Mouse (Mus musculus) heart, postnatal 4 days (tissue): ENCODE results near the gene Rmdn2. TPM values are rescaled to one million over a fixed set of nuclear protein-coding genes. Genes with fewer than 3 reads are reported as not detected.

Experiments used
- DNase-seq: peaks from one replicate; pipeline ENCODE4 v3.0.0; 2021
- total RNA-seq, 2 experiments: library from RNA; stranded (reverse); gene quantifications; 2 replicates each; pipeline ENCODE4 v1.2.3; 2021

The Rmdn2 gene
- total RNA-seq, 2 experiments from 2014 or later, result 8.0 to 11.5 TPM

GRCm38 (mm10) chr17:79708168-79708567 is 96.5 kb downstream of the Rmdn2 start:
- DNase-seq, result no peak

GRCm38 (mm10) chr17:79709718-79710117 is 98.1 kb downstream of the Rmdn2 start:
- DNase-seq, result no peak

- no peak for DNase-seq
These were observed 98.7 kb downstream of the Rmdn2 start for GRCm38 (mm10) chr17:79710246-79710842.

GRCm38 (mm10) chr17:79711944-79712343 is 100.3 kb downstream of the Rmdn2 start:
- no peak for DNase-seq

- no peak for DNase-seq
These were observed 100.9 kb downstream of the Rmdn2 start for GRCm38 (mm10) chr17:79712536-79712935.

- peak; percentile 20 for DNase-seq
These were observed 101.6 kb downstream of the Rmdn2 start for GRCm38 (mm10) chr17:79713276-79713642.

GRCm38 (mm10) chr17:79713643-79714367 is 102.1 kb downstream of the Rmdn2 start:
- DNase-seq, result peak; percentile 54

GRCm38 (mm10) chr17:79714368-79714895 is 102.8 kb downstream of the Rmdn2 start:
- DNase-seq, result no peak

GRCm38 (mm10) chr17:79714931-79715637 is 103.4 kb downstream of the Rmdn2 start, which contains the start of gene Cyp1b1:
Cyp1b1 (minus strand) TSS chr17:79715061.
- peak; percentile 26 for DNase-seq

GRCm38 (mm10) chr17:79715649-79716143 is 104.0 kb downstream of the Rmdn2 start:
- peak; percentile 92 for DNase-seq

- DNase-seq, result no peak
These were observed 109.0 kb downstream of the Rmdn2 start for GRCm38 (mm10) chr17:79720681-79721080.

- DNase-seq, result no peak
These were observed 115.0 kb downstream of the Rmdn2 start for GRCm38 (mm10) chr17:79726613-79727012.

GRCm38 (mm10) chr17:79728053-79728584 is 116.5 kb downstream of the Rmdn2 start:
- DNase-seq, result no peak

- no peak for DNase-seq
These were observed 117.2 kb downstream of the Rmdn2 start for GRCm38 (mm10) chr17:79728585-79729503.

GRCm38 (mm10) chr17:79730988-79731387 is 119.3 kb downstream of the Rmdn2 start:
- no peak for DNase-seq

- DNase-seq, result no peak
These were observed 121.4 kb downstream of the Rmdn2 start for GRCm38 (mm10) chr17:79733039-79733438.

- no peak for DNase-seq
These were observed 125.9 kb downstream of the Rmdn2 start for GRCm38 (mm10) chr17:79737598-79737997.

- no peak for DNase-seq
These were observed 127.3 kb downstream of the Rmdn2 start for GRCm38 (mm10) chr17:79738847-79739498.

GRCm38 (mm10) chr17:79742635-79743034 is 131.0 kb downstream of the Rmdn2 start:
- no peak for DNase-seq
